Mouse (Mus musculus): ENCODE measurements around the gene Gm49345. TPM values are rescaled to one million over a fixed set of nuclear protein-coding genes. Genes with fewer than 3 reads are reported as not detected.
"Not testable (repeated sequence)": the region's sequence is repeated elsewhere in the genome, so short reads cannot be mapped to it uniquely, and the experiment has no call there.

Gm49345 gene
- total RNA-seq (2021): 1 to 10 TPM; 1.4 to 3.3 TPM
- long read RNA-seq, experiment 1, partial matches to known transcripts: 0 of 2 reads
- long read RNA-seq, experiment 1, other reads (novel, unspliced or antisense): 2 of 2 reads
- long read RNA-seq, experiment 2: 0 reads

DNA sequence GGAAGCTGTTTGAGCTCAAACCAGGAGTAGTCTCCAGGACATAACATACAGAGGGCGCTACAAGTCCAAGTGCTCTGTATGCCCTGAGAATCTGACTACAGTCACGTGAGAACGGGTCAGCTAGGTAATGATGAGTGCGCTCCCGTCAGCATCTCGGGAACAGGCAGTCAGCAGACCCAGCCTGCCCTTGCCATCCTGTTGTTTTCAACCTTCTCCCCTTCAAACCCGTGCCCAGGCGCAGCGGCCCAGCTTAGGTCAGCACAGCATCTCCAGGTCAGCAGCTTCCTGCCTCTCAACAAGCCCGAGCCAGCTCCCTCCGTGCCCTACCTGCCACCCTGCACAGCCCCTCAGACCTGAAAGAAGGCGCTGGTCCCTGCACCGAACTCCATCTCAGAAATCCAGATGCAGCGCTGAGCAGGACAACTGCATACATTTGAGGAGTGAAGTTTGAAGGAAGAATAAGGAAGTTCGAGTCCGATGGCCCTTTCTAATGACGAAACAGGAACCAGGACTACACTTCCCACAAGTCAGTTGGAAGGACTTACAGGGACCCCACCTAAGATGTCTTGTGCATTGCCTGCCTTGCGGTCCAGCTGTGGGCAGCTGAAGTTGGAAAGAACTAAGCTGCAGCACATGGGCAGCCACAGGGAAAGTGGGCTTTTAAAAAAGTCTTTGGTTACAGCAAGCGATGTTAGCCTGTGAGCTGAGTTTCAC lies at the start of gene Gm49345, which contains the start of gene Zfp729a:
Gene Gm49345, minus strand, starts transcription at position 476 of the 714 bp plus-strand sequence.
Gene Zfp729a, minus strand, starts transcription at position 498 of the 714 bp plus-strand sequence.
- DNase-seq (ENCODE audit: low spot score in 2 of 2): peak; percentile 87 to 88

DNA sequence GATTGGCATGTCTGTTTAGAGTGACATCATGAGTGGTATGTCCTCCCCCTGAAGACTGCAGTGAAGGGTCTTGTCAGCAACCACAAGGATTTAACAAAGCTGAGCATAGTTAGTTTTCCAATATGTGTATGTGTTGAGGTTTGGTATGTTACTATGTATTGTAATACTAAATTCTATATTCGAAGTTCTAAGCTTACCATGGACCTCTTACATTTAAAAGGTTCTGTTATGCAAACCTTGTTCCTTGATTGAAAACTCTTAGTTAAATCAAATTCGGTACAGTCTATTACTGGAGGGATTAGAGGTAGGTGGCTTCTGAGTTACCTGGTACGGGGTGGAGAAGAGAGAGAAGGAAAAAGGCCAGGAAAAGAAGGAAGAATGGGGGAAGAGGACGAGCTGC lies 49.4 kb upstream of the Gm49345 start, which contains the start of gene Zfp738:
Gene Zfp738, minus strand, starts transcription at position 101 of the 400 bp plus-strand sequence.
- DNase-seq (ENCODE audit: low spot score in 2 of 2): no peak

DNA sequence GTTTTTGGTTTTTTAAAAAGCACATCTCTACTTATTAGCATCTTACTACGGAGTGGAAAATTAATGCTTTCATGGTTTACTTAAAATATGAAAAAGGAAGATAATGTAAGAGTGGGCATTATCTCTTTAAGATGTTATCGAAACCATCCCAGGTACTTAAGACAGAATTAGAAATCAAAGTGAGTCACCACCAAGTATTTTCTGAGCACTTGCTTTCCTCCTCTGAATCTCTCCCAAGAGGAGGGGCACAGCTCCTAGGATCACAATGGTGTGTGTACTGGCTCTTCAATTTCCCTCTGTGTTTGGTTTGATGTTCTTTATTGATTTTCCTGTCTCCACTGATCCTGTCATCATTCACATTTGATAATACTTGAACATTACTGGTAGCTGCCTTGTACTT lies 46.3 kb upstream of the Gm49345 start:
- not testable (repeated sequence) for DNase-seq (ENCODE audit: low spot score in 2 of 2)

DNA sequence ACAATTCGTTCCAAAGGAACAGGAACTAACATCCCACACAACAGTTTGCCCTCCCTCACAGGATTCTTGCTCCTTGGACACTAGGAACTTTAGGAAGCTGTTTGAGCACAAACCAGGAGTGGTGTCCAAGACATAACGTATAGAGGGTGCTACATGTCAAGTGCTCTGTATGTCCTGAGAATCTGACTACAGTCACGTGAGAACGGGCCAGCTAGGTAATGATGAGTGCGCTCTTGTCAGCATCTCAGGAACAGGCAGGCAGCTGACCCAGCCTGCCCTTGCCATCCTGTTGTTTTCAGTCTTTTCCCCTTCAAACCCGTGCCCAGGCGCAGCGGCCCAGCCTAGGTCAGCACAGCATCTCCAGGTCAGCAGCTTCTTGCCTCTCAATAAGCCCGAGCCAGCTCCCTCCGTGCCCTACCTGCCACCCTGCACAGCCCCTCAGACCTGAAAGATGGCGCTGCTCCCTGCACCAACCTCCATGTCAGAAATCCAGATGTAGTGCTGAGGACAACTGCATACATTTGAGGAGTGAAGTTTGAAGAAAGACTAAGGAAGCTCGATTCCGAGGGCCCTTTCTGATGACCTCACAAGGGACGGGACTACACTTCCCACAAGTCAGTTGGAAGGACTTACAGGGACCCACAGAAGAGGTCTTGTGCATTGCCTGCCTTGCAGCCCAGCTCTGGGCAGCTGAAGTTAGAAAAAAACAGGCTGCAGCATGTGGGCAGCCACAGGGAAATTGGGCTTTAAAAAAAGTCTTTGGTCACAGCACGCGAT lies 45.6 kb upstream of the Gm49345 start:
- DNase-seq (ENCODE audit: low spot score in 2 of 2): peak; percentile 89 to 91

DNA sequence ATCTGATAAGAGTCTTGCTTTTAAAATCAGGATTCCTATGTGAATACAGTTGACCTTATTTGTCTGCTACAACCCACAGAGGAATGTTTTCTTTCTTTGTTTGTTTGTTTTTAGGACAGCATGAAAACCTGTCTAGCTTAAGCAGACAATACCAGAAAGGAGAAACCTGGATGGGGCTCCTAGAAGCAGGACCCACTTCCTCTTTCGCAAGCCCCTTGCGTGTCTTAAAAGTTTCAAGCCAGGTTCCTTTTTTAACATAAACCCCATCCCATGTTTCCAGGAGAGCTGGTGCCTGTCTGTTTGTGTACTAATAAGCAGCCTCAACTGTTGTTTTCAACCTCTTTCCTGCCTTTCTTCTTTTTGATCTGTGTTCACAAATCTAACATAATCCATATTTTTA lies 37.3 kb upstream of the Gm49345 start:
- DNase-seq (ENCODE audit: low spot score in 2 of 2): no peak

DNA sequence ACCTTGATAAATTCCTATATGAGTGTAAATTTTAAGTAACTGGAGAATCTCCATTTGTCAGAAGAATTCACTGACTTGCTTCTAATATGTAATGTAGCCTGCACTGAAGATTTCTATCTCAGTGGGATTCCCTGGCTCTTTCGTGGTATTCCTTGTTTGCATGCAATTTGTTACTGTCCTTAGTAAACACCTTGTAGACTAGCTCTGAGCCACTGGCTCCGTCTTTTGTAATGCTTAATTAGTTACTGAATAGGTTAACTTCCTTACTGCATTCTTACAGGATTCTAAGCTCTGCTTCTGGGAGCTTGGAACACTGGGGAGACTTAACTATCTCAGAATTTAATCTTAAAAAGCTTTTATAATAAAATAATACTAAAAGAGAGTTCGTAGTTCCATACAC lies 14.9 kb upstream of the Gm49345 start:
- no peak for DNase-seq (ENCODE audit: low spot score in 2 of 2)

DNA sequence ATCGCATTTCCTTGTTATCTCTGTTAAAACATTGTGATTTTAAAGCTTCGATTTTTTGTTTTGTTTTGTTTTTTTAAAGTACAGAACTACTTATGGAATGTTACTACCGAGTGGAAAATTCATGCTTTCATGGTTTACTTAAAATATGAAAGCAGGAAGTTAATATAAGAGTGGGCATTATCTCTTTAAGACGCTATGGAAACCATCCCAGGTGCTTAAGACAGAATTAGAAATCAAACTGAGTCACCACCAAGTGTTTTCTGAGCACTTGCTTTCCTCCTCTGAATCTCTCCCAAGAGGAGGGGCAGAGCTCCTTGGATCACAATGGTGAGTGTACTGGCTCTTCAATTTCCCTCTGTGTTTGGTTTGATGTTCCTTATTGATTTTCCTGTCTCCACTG lies 27.5 kb downstream of the Gm49345 start:
- DNase-seq (ENCODE audit: low spot score in 2 of 2): no peak

DNA sequence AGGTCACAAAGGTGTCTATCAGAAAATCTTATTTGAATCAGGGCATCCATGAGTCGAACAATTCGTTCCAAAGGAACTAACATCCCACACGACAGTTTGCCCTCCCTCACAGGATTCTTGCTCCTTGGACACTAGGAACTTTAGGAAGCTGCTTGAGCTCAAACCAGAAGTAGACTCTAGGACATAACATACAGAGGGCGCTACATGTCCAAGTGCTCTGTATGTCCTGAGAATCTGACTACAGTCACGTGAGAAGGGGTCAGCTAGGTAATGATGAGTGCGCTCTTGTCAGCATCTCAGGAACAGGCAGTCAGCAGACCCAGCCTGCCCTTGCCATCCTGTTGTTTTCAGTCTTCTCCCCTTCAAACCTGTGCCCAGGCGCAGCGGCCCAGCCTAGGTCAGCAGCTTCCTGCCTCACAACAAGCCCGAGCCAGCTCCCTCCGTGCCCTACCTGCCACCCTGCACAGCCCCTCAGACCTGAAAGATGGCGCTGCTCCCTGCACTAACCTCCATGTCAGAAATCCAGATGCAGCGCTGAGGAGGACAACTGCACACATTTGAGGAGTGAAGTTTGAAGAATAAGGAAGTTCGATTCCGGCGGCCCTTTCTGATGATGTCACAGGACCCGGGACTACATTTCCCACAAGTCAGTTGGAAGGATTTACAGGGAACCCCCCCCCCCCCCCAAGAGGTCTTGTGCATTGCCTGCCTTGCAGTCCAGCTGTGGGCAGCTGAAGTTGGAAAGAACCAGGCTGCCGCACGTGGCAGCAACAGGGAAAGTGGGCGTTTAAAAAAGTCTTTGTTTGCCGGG lies 28.3 kb downstream of the Gm49345 start, which contains the start of gene Zfp729b:
Gene Zfp729b, minus strand, starts transcription at position 642 of the 811 bp plus-strand sequence.
- peak; percentile 89 to 94 for DNase-seq (ENCODE audit: low spot score in 2 of 2)

DNA sequence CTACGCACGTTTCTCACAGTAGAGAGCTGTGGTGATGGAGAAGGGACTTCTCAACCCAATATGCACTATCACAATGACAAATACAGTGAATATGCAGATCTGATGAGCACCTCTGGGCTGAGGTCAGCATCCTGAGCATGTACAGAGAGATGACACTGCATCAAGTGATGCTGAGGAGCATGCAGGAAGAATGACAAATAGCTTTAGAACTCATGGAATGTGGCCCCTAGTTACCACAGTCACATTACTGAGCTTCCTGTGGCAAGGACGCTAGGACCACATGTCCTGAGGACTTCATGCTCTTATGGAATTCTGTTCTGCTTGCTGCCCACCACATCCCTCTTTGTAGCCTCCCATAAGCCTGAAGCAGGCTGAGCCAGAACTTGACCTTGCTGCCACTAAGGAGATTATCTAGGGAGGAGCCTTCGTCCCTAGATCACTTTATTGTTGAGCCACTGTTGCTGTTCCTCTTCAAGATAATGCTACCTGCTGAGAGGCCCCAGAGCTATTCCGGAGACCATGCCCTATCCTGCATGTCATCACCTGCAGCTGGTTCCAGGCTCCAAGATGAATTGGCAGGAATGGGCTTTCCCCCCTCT lies 64.9 kb downstream of the Gm49345 start:
- no peak for DNase-seq (ENCODE audit: low spot score in 2 of 2)

DNA sequence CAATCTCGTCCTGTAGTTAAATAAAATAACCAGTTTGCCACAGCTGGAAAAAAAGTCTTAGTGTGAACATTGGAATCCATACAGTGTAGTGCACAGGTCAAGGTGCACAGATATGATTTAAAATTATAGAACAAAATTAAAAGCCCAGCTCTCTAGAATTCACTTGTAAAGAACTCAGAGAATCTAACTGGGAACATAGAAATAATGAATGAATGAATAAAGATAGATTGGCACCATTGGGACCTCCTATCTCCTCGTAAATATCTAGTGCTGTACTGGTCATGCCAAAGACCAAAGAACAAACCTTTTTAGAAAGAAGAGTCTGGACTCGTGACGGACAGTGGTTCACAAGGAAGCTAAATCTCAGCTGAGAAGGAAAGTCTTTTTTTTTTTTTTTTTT lies 83.8 kb downstream of the Gm49345 start, which contains the start of gene Zfp748:
Gene Zfp748, minus strand, starts transcription at position 101 of the 400 bp plus-strand sequence.
- no peak for DNase-seq (ENCODE audit: low spot score in 2 of 2)

DNA sequence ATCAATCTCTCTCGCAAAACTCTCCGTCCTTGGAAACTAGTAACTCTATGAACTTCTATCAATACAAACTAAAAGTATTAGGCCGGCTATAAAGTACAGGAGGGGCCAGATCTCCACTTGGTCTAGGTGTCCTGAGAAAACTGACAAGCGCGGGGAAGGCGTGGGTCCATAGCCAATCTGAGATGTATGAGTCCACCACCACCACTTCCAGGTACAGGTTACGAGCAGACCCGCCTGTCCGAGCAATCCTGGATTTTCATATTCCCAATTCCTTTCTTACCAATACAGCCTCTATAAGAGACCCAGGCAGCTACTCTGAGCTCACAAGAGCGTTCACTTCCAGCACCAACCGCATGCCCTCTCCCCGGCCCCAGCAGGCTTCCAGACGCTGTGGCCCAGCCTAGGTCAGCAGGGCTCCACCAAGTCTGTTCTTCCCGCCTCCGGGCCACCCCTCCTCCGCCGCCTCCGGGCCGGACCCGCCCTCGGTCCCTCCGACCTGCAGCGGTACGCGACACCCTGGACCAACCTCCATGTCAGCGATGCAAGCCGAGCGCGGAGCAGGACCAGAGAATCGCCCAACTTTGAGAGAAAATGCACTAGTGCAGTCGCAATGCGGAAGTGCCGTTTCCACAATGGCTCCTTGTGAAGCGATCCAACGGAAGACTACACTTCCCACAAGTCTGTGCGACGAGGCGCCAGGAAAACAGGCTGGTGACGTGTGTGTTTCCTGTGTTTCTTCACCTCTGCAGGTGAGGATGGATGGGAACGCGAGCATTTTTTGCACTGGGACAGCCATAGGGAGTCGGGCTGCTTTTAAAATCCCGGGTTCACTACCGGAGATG lies 84.8 kb downstream of the Gm49345 start:
- peak; percentile 88 to 93 for DNase-seq (ENCODE audit: low spot score in 2 of 2)

DNA sequence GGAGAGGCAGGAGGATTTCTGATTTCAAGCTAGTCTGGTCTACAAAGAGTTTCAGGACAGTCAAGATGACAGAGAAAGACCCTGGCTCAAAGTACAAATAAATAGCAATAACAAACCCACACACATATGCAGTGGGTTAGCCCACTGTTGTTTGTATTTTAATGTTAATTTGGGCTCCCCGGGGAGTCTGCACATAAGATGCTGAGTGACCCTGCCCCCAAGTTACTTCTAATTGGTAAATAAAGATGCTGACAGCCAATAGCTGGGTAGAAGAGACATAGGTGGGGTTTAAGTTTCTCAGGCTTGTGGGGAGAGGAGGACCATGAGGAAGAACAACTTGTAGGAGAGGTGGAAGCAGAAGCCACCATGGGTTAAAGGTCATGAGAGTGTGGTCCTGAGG lies 91.6 kb downstream of the Gm49345 start:
- no peak for DNase-seq (ENCODE audit: low spot score in 2 of 2)

Other genes with a start within 250 kb of the Gm49345 start
- gene Zfp429, start 237.9 kb downstream of the Gm49345 start, total RNA-seq (2021): 1 to 10 TPM; 2.6 to 3.5 TPM
- gene Zfp459, start 216.4 kb downstream of the Gm49345 start, total RNA-seq (2021): 1 to 10 TPM; 3.9 to 5.0 TPM
- 10 to 100 TPM; 12.1 to 12.8 TPM for gene Zfp874a, start 186.1 kb downstream of the Gm49345 start, total RNA-seq (2021)
- 10 to 100 TPM; 14.9 to 23.6 TPM for gene Zfp874b, start 153.5 kb downstream of the Gm49345 start, total RNA-seq (2021)
- 1 to 10 TPM; 9.7 to 9.9 TPM for gene Zfp58, start 137.2 kb downstream of the Gm49345 start, total RNA-seq (2021)
- gene Gm26965, start 111.6 kb downstream of the Gm49345 start, total RNA-seq (2021): 1 to 10 TPM in 1 of 2 experiments, not detected in 1; 1.6 TPM
- 10 to 100 TPM; 21.3 to 21.4 TPM for gene Zfp87, start 111.6 kb downstream of the Gm49345 start, total RNA-seq (2021)
- 10 to 100 TPM; 10.2 to 10.3 TPM for gene Zfp748, start 83.9 kb downstream of the Gm49345 start, total RNA-seq (2021)
- 1 to 10 TPM; 7.5 to 8.5 TPM for gene Zfp729b, start 28.1 kb downstream of the Gm49345 start, total RNA-seq (2021)
- 1 to 10 TPM; 8.5 to 9.0 TPM for gene Zfp729a, start within 50 bp of the Gm49345 start, total RNA-seq (2021)
- 10 to 100 TPM; 22.6 to 23.1 TPM for gene Zfp738, start 49.3 kb upstream of the Gm49345 start, total RNA-seq (2021)
- gene Zfp65, start 91.4 kb upstream of the Gm49345 start, total RNA-seq (2021): 10 to 100 TPM; 14.1 to 14.4 TPM
- gene Zfp85, start 117.5 kb upstream of the Gm49345 start, total RNA-seq (2021): 1 to 10 TPM; 6.6 to 7.2 TPM
- 1 to 10 TPM; 4.3 to 5.9 TPM for gene Zfp493, start 141.9 kb upstream of the Gm49345 start, total RNA-seq (2021)
- gene Zfp273, start 176.0 kb upstream of the Gm49345 start, total RNA-seq (2021): 1 to 10 TPM; 4.7 to 6.6 TPM
- gene Gm10037, start 193.3 kb upstream of the Gm49345 start, total RNA-seq (2021): 10 to 100 TPM in 1 of 2 experiments, 1 to 10 TPM in 1; 9.6 to 13.6 TPM
- gene BC048507, start 225.6 kb upstream of the Gm49345 start, total RNA-seq (2021): not detected